Mouse (Mus musculus) left cerebral cortex, adult 9 months (tissue): ENCODE data around the gene H2al1h.
"Not testable (repeated sequence)": the region's sequence is repeated elsewhere in the genome, so short reads cannot be mapped to it uniquely, and the experiment has no call there.

ENCODE experiments used
- DNase-seq, 2 experiments: peaks; one replicate each; pipeline ENCODE4 v3.0.0; 2022; ENCODE audit warnings: low spot score in 2 of 2

The H2al1h gene

GRCm38 (mm10) chrX:11321192-11321591 lies at the start of gene H2al1h:
Gene H2al1h, plus strand, starts transcription at chrX:11321492.
- DNase-seq, result not testable (repeated sequence)

- no peak for DNase-seq
Observed at GRCm38 (mm10) chrX:11273190-11273589, 48.1 kb upstream of the H2al1h start.

GRCm38 (mm10) chrX:11277083-11277482 lies 44.2 kb upstream of the H2al1h start:
- no peak for DNase-seq

GRCm38 (mm10) chrX:11280741-11281140 lies 40.6 kb upstream of the H2al1h start:
- no peak for DNase-seq

GRCm38 (mm10) chrX:11288306-11288882 lies 32.9 kb upstream of the H2al1h start:
- no peak for DNase-seq

GRCm38 (mm10) chrX:11289244-11289643 lies 32.0 kb upstream of the H2al1h start:
- no peak for DNase-seq

GRCm38 (mm10) chrX:11298957-11299356 lies 22.3 kb upstream of the H2al1h start, which contains the start of gene H2al1a:
Gene H2al1a, plus strand, starts transcription at chrX:11299257.
- DNase-seq, result not testable (repeated sequence)

GRCm38 (mm10) chrX:11302132-11302531 lies 19.2 kb upstream of the H2al1h start, which contains the start of gene H2al1b:
Gene H2al1b, plus strand, starts transcription at chrX:11302432.
- not testable (repeated sequence) for DNase-seq

- DNase-seq, result not testable (repeated sequence)
Observed at GRCm38 (mm10) chrX:11305355-11305754, 15.9 kb upstream of the H2al1h start, which contains the start of gene H2al1c. Gene H2al1c, plus strand, starts transcription at chrX:11305655.

- DNase-seq, result not testable (repeated sequence)
Observed at GRCm38 (mm10) chrX:11308524-11308923, 12.8 kb upstream of the H2al1h start, which contains the start of gene H2al1d. Gene H2al1d, plus strand, starts transcription at chrX:11308824.

GRCm38 (mm10) chrX:11311634-11312033 lies 9.7 kb upstream of the H2al1h start, which contains the start of gene H2al1e:
Gene H2al1e, plus strand, starts transcription at chrX:11311934.
- not testable (repeated sequence) for DNase-seq

- not testable (repeated sequence) for DNase-seq
Observed at GRCm38 (mm10) chrX:11314858-11315257, 6.4 kb upstream of the H2al1h start, which contains the start of gene H2al1f. Gene H2al1f, plus strand, starts transcription at chrX:11315158.

GRCm38 (mm10) chrX:11317956-11318355 lies 3.3 kb upstream of the H2al1h start, which contains the start of gene H2al1g:
Gene H2al1g, plus strand, starts transcription at chrX:11318256.
- not testable (repeated sequence) for DNase-seq

- DNase-seq, result not testable (repeated sequence)
Observed at GRCm38 (mm10) chrX:11324359-11324758, 3.1 kb downstream of the H2al1h start, which contains the start of gene H2al1i. Gene H2al1i, plus strand, starts transcription at chrX:11324659.

GRCm38 (mm10) chrX:11327522-11327921 lies 6.2 kb downstream of the H2al1h start, which contains the start of gene H2al1j:
Gene H2al1j, plus strand, starts transcription at chrX:11327822.
- DNase-seq, result not testable (repeated sequence)

GRCm38 (mm10) chrX:11345762-11346161 lies 24.5 kb downstream of the H2al1h start:
- no peak for DNase-seq

- DNase-seq, result no peak
Observed at GRCm38 (mm10) chrX:11346756-11347155, 25.5 kb downstream of the H2al1h start.

- DNase-seq, result no peak
Observed at GRCm38 (mm10) chrX:11360823-11361222, 39.5 kb downstream of the H2al1h start.

GRCm38 (mm10) chrX:11361261-11361660 lies 40.0 kb downstream of the H2al1h start:
- DNase-seq, result no peak

- no peak for DNase-seq
Observed at GRCm38 (mm10) chrX:11363890-11364289, 42.6 kb downstream of the H2al1h start.

- no peak for DNase-seq
Observed at GRCm38 (mm10) chrX:11365151-11365550, 43.9 kb downstream of the H2al1h start.
